Mouse (Mus musculus): Measurements from ENCODE around the gene Zic1. TPM values are rescaled to one million over a fixed set of nuclear protein-coding genes. Genes with fewer than 3 reads are reported as not detected.
A peak's percentile ranks its signal among the peaks of the same experiment; 100 is the strongest.

Zic1 gene
- polyA plus RNA-seq, 1 experiment from 2014 or later, result 17.9 TPM

GRCm38 (mm10) chr9:91355629-91356352, 9.8 kb downstream of the Zic1 start:
- H3K4me2 ChIP-seq (replicated peaks), result peak overlapping the region; percentile 53
- peaks cover 70% of the 10 kb centered on the region for H3K27me3 ChIP-seq
- H3K36me3 ChIP-seq, result no peaks in the 10 kb centered on the region
- peaks cover 16% of the 10 kb centered on the region; the same call in 1 of the 2 replicates for H3K4me1 ChIP-seq
- H3K4me3 ChIP-seq, result peak overlapping the region; percentile 27
- no peaks in the 10 kb centered on the region for H3K9me3 ChIP-seq (replicated peaks)
- H3K9ac ChIP-seq, result peak overlapping the region; percentile 48
- H3K27ac ChIP-seq, result peak overlapping the region; percentile 71
- under 1% methylated on average over 35 of the region's 35 CpGs for WGBS
- ATAC-seq (ENCODE audit: low FRiP score), result peak; percentile 86

DNA sequence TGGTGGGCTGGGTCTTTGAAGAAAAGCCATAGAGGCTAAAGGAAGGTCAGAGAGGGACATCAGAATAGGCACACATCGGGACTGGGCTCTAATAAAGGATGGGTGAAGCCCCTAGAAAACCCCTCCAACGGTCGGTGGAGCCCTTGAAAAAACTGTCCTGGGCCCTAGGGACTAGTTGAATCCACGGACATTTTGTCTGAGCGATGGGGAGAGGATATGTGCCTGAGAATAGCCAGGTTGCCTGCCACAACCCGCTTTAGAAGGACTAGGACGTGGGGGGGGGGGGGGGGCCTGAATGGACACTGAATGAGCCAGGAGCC, 10.4 kb downstream of the Zic1 start:
- peak overlapping the region; percentile 71 for H3K27ac ChIP-seq

GRCm38 (mm10) chr9:91354434-91355269, 11.0 kb downstream of the Zic1 start:
- Histone ChIP-seq H3K36me3 (no peaks in the 10 kb centered on the region), H3K27ac (peak overlapping the region; percentile 71), H3K4me1 (peaks cover 16% of the 10 kb centered on the region; the same call in 1 of the 2 replicates), H3K9ac (peak overlapping the region; percentile 48), H3K4me2 (replicated peaks) (peak overlapping the region; percentile 53), H3K9me3 (replicated peaks) (no peaks in the 10 kb centered on the region), H3K27me3 (peaks cover 76% of the 10 kb centered on the region), H3K4me3 (peak overlapping the region; percentile 27)
- 0 out of 2 replicates have a peak, but pooled peaks have one; percentile 2 for ATAC-seq (ENCODE audit: low FRiP score)
- 6% methylated on average over 22 of the region's 22 CpGs for WGBS

More for the DNA sequence above, 10.4 kb downstream of the Zic1 start:
- Histone ChIP-seq H3K4me2 (replicated peaks) (peak overlapping the region; percentile 53), H3K9ac (peak overlapping the region; percentile 48), H3K4me3 (peak overlapping the region; percentile 27), H3K9me3 (replicated peaks) (no peaks in the 10 kb centered on the region), H3K27me3 (peaks cover 73% of the 10 kb centered on the region), H3K4me1 (peaks cover 16% of the 10 kb centered on the region; the same call in 1 of the 2 replicates), H3K36me3 (no peaks in the 10 kb centered on the region)
- under 1% methylated on average over 7 of the region's 7 CpGs for WGBS
- ATAC-seq (ENCODE audit: low FRiP score), result no peak; the same call in 1 of the 2 replicates

DNA sequence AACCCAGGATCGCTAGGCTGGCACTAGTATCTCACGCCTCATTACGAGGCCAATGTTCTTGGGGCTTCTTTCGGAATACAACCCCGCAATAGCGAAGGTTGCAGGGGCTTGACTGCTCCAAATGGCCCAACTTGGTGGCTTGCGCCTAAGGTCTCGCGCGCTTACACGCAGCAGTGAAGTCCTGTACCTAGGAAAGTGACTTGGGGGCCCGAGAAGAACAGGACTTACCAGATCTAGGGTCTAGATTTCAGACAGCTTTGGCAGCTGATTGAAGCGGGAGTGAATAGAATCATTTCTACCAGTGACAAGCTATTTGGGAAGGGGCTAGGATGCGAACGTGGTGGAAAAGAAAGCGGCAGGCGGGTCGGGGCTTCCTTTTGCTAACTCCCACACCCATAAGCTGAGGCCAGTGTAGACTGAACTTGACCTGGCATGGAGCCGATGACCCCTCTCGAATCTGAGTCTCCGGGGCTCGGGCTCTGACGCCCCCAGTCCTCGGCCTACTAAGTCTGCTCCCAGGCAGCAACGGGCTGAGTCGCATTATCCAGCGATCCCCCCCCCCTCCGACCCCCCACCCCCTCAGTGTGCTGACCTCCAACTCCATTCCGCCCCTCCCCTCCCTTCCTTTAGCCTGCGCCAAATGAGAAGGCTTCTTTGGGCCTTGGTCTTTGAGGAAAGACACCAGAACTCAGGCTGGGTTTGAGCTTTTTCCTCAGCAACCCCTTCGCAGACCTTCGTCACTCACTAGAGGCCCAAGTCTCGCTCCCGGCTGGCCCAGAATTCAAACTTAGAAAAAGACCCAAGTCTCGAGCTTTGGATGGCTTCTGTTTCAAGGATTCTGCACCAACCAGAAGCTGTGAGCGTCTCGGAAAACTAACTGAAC, 11.8 kb downstream of the Zic1 start:
- WGBS, result 1% methylated on average over 37 of the region's 37 CpGs

DNA sequence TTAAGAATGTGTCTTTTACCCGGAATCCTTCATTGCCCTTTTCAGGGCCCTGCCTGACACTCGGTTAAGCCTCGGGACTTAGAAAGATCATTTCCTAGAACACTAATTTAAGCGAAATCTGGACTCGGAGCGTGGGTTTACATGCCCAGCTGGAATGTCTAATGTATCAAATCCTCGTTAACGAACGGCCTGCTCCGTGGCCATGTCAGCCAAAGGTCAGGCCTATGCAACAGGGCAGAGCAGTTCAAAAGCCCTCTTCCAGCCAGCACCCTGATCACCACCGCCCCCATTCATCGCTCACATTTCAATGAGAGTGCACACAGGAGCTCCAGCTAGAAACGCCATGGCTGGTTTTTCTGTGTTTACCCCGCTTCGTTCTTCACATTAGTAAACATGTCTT, 12.8 kb downstream of the Zic1 start:
- Histone ChIP-seq H3K27me3 (peaks cover 72% of the 10 kb centered on the region), H3K4me3 (0 out of 2 replicates have a peak overlapping the region, but pooled peaks have one; percentile 4), H3K9me3 (replicated peaks) (no peaks in the 10 kb centered on the region), H3K4me2 (replicated peaks) (peak overlapping the region; percentile 53), H3K9ac (peak overlapping the region; percentile 0; the same call in 1 of the 2 replicates), H3K36me3 (no peaks in the 10 kb centered on the region), H3K27ac (peak overlapping the region; percentile 1; the same call in 1 of the 2 replicates), H3K4me1 (peaks cover 16% of the 10 kb centered on the region; the same call in 1 of the 2 replicates)
- ATAC-seq (ENCODE audit: low FRiP score), result no peak
- 2% methylated on average over 15 of the region's 15 CpGs for WGBS

More for the DNA sequence above, 11.8 kb downstream of the Zic1 start:
- H3K4me2 ChIP-seq (replicated peaks), result peak overlapping the region; percentile 53
- H3K4me3 ChIP-seq, result peak overlapping the region; percentile 27
- H3K9ac ChIP-seq, result peak overlapping the region; percentile 48
- H3K36me3 ChIP-seq, result no peaks in the 10 kb centered on the region
- H3K9me3 ChIP-seq (replicated peaks), result no peaks in the 10 kb centered on the region
- peak overlapping the region; percentile 71 for H3K27ac ChIP-seq
- peaks cover 16% of the 10 kb centered on the region; the same call in 1 of the 2 replicates for H3K4me1 ChIP-seq
- ATAC-seq (ENCODE audit: low FRiP score), result no peak
- H3K27me3 ChIP-seq, result peaks cover 75% of the 10 kb centered on the region

- H3K27ac ChIP-seq, result peak overlapping the region; percentile 60
- 0 out of 2 replicates have a peak overlapping the region, but pooled peaks have one; percentile 10 for H3K4me3 ChIP-seq
- ATAC-seq (ENCODE audit: low FRiP score), result no peak
- H3K27me3 ChIP-seq, result peaks cover 68% of the 10 kb centered on the region
- peaks cover 16% of the 10 kb centered on the region; the same call in 1 of the 2 replicates for H3K4me1 ChIP-seq
- no peaks in the 10 kb centered on the region for H3K9me3 ChIP-seq (replicated peaks)
- peak overlapping the region; percentile 50 for H3K9ac ChIP-seq
- H3K36me3 ChIP-seq, result no peaks in the 10 kb centered on the region
- 0% methylated on average over 13 of the region's 13 CpGs for WGBS
- H3K4me2 ChIP-seq (replicated peaks), result peak overlapping the region; percentile 53
Observed at GRCm38 (mm10) chr9:91351961-91352411, 13.6 kb downstream of the Zic1 start.

- Histone ChIP-seq H3K4me3 (peak overlapping the region; percentile 26; the same call in 1 of the 2 replicates), H3K4me1 (peaks cover 16% of the 10 kb centered on the region; the same call in 1 of the 2 replicates), H3K27me3 (peaks cover 63% of the 10 kb centered on the region), H3K9ac (peak overlapping the region; percentile 46), H3K36me3 (no peaks in the 10 kb centered on the region), H3K9me3 (replicated peaks) (no peaks in the 10 kb centered on the region), H3K27ac (peak overlapping the region; percentile 74), H3K4me2 (replicated peaks) (peak overlapping the region; percentile 53)
- no peak for ATAC-seq (ENCODE audit: low FRiP score)
- 2% methylated on average over 5 of the region's 5 CpGs for WGBS
Observed at GRCm38 (mm10) chr9:91351361-91351760, 14.2 kb downstream of the Zic1 start.

DNA sequence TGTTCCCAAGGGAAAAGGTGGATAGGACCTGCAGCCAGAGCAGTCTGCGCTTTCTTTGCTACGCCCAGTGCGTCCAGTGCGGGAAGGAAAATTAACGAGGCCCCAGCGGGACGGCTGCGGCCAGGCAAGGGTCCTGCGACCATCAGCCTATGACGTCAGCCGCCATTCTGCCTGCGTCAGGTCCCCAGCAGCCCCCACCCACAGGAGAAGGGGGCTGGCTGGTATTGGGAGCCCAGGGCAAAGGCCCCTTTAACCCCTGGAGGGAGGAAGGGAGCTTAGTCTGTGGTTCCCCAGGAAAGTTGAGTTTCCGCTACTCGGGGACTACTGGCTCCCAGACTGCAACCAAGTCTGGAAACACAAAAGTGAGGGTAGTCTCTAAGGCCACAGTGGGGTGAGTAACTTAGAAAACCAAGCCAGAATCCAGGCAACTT, 14.7 kb downstream of the Zic1 start:
- under 1% methylated on average over 14 of the region's 14 CpGs for WGBS
- peaks cover 16% of the 10 kb centered on the region; the same call in 1 of the 2 replicates for H3K4me1 ChIP-seq
- peak; percentile 30; the same call in 1 of the 2 replicates for ATAC-seq (ENCODE audit: low FRiP score)
- H3K36me3 ChIP-seq, result no peaks in the 10 kb centered on the region
- H3K27ac ChIP-seq, result peak overlapping the region; percentile 74
- peak overlapping the region; percentile 26 for H3K4me3 ChIP-seq
- H3K9ac ChIP-seq, result peak overlapping the region; percentile 46
- H3K9me3 ChIP-seq (replicated peaks), result no peaks in the 10 kb centered on the region
- peak overlapping the region; percentile 53 for H3K4me2 ChIP-seq (replicated peaks)
- H3K27me3 ChIP-seq, result peaks cover 62% of the 10 kb centered on the region

DNA sequence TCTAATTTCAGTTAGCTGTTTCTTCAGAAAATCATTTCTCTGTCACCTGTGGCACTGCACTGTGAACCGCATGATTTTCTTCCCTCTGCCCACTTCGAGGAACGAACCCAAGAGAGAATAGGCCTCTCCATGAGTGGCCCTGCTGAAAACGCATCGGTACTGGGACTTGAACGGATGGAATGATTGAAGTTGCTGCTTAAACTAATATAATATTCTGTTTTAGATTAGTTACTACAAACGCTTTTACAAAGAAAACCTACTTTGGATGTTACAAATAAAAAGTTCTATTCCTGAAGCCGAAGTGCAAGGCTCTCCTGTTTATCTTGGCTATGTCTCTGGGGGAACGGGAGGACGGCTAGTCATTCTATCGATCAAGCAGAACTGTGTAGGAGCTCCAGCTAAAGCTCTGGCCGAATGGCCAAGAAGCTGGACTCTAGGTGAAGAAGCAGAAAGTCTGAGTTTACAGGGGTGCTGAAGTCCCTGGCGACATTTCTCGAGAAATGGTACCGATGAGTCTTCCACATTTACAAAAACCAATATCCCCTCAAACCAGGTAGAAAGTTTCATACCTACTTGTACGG, 15.3 kb downstream of the Zic1 start:
- Histone ChIP-seq H3K4me3 (peak overlapping the region; percentile 26), H3K36me3 (no peaks in the 10 kb centered on the region), H3K27me3 (peaks cover 57% of the 10 kb centered on the region), H3K27ac (peak overlapping the region; percentile 74), H3K9me3 (replicated peaks) (no peaks in the 10 kb centered on the region), H3K9ac (peak overlapping the region; percentile 14; the same call in 1 of the 2 replicates), H3K4me1 (peaks cover 11% of the 10 kb centered on the region; the same call in 1 of the 2 replicates), H3K4me2 (replicated peaks) (peak overlapping the region; percentile 53)
- ATAC-seq (ENCODE audit: low FRiP score), result no peak
- 1% methylated on average over 16 of the region's 16 CpGs for WGBS

DNA sequence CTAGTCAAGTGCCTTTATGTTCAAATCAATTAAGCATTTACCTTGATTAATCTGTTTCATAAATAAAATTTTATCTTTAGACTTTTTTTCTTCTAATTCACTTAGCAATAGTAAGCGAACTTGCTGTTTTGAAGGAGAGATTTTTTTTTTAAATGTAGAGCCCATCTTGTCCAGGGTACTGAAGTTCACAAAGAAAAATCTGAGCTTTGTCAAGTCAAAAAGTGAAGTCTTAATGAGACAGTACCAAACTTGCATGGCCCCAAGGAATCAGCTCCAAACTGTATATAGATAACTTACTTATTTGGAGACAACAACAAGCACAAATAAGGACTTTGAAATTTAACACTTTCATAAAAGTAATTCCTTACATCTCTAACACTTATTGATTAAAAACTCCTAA, 16.9 kb downstream of the Zic1 start:
- Histone ChIP-seq H3K4me2 (replicated peaks) (no peak overlapping the region), H3K27me3 (peaks cover 41% of the 10 kb centered on the region)

GRCm38 (mm10) chr9:91347591-91347990, 18.0 kb downstream of the Zic1 start:
- Histone ChIP-seq H3K9ac (no peak overlapping the region), H3K4me1 (no peaks in the 10 kb centered on the region), H3K9me3 (replicated peaks) (no peaks in the 10 kb centered on the region), H3K27me3 (peaks cover 37% of the 10 kb centered on the region), H3K27ac (no peak overlapping the region), H3K4me2 (replicated peaks) (no peak overlapping the region), H3K4me3 (no peak overlapping the region), H3K36me3 (no peaks in the 10 kb centered on the region)
- no peak for ATAC-seq (ENCODE audit: low FRiP score)
- WGBS, result 83% methylated on average over 2 of the region's 2 CpGs

More for the DNA sequence above, 16.9 kb downstream of the Zic1 start:
- no peak for ATAC-seq (ENCODE audit: low FRiP score)
- 0 out of 2 replicates have a peak, but pooled peaks cover 5% of the 10 kb centered on the region for H3K4me1 ChIP-seq
- H3K9ac ChIP-seq, result no peak overlapping the region
- H3K4me3 ChIP-seq, result no peak overlapping the region
- no peak overlapping the region for H3K27ac ChIP-seq
- no peaks in the 10 kb centered on the region for H3K36me3 ChIP-seq
- H3K9me3 ChIP-seq (replicated peaks), result no peaks in the 10 kb centered on the region
- WGBS, result 47% methylated on average over 1 of the region's 1 CpGs

Data from hindbrain, embryonic 12.5 days (tissue).